Mouse (Mus musculus): ENCODE measurements around the gene Vps52. TPM values are rescaled to one million over a fixed set of nuclear protein-coding genes. Genes with fewer than 3 reads are reported as not detected.

Vps52 gene
- total and polyA plus RNA-seq, 3 experiments: 34.3 to 73.6 (median 39.9) TPM

- H3K27ac ChIP-seq (ENCODE audit: insufficient read depth, low read depth): no peak overlapping the region
- no peak overlapping the region for H3K9ac ChIP-seq (ENCODE audit: insufficient read depth, low read depth)
- in situ Hi-C loops (cut with MboI; ENCODE audit: low pct_ligation_motif_present, low pct_unique_long_range_greater_than_20kb, low sequenced_read_pairs): loop anchor here (5.0 kb wide), 1 partner anchor 1259 kb away; the partner anchor contains the start of gene H2-D1
- peaks cover 12% of the 10 kb centered on the region for H3K79me2 ChIP-seq (replicated peaks; ENCODE audit: control insufficient read depth, extremely low read depth, insufficient read depth, poor library complexity, severe bottlenecking)
- peaks cover 4 to 7% of the 10 kb centered on the region in 2 experiments; a peak in 1 of 4 replicates for H3K4me1 ChIP-seq (ENCODE audit: control insufficient read depth in 1 of 2, insufficient read depth in 2 of 2)
- H3K36me3 ChIP-seq (replicated peaks in 1 of 2; ENCODE audit: control insufficient read depth in 1 of 2, insufficient read depth in 1 of 2, low read length in 1 of 2): peaks cover 5% of the 10 kb centered on the region in 2 experiments
- H3K4me2 ChIP-seq (ENCODE audit: insufficient read depth, low read depth, poor library complexity, severe bottlenecking): no peak overlapping the region
- H3K9me3 ChIP-seq (replicated peaks; ENCODE audit: low read length): peaks cover 5% of the 10 kb centered on the region
- TF ChIP-seq EP300 (IDR thresholded peaks at IDR 0.05; ENCODE audit: low read length) (no peak), USF1 (IDR thresholded peaks at IDR 0.05; ENCODE audit: low read depth, low read length) (no peak), SMC3 (IDR thresholded peaks at IDR 0.05; ENCODE audit: low read depth, low read length) (peak; percentile 11; the same call in 1 of the 2 replicates), CHD2 (IDR thresholded peaks at IDR 0.05; ENCODE audit: low read length) (no peak), KAT2A (IDR thresholded peaks at IDR 0.05; ENCODE audit: insufficient replicate concordance, low read length) (no peak), TBP (conservative IDR thresholded peaks at IDR 0.05; ENCODE audit: low read depth, low read length) (no peak), RAD21 (IDR thresholded peaks at IDR 0.05; ENCODE audit: low read depth, low read length) (peak; percentile 21), MEF2A (IDR thresholded peaks at IDR 0.05; ENCODE audit: borderline replicate concordance, low read depth, low read length) (no peak), ZMIZ1 (IDR thresholded peaks at IDR 0.05; ENCODE audit: low read depth, low read length) (no peak), NRF1 (IDR thresholded peaks at IDR 0.05; ENCODE audit: low read depth, low read length) (no peak), ELF1 (IDR thresholded peaks at IDR 0.05; ENCODE audit: low read depth, low read length) (no peak), RCOR1 (conservative IDR thresholded peaks at IDR 0.05; ENCODE audit: low read depth, low read length) (no peak), JUN (IDR thresholded peaks at IDR 0.05; ENCODE audit: insufficient read depth, low read depth, low read length) (no peak), HCFC1 (IDR thresholded peaks at IDR 0.05; ENCODE audit: low read depth, low read length) (no peak), CTCF (conservative IDR thresholded peaks at IDR 0.05 in 1 of 2, IDR thresholded peaks at IDR 0.05 in 1 of 2; ENCODE audit: low read depth in 2 of 2, low read length in 2 of 2) (peak; percentile 50 to 51; a peak in 3 of 4 replicates), ZC3H11A (IDR thresholded peaks at IDR 0.05; ENCODE audit: low read depth, low read length) (no peak)
- no peak overlapping the region for H3K4me3 ChIP-seq (replicated peaks in 1 of 3; ENCODE audit: low read depth in 2 of 3, low read length in 2 of 3, poor library complexity in 1 of 3)
- no peaks in the 10 kb centered on the region for H3K27me3 ChIP-seq (replicated peaks)
- no peak for DNase-seq (ENCODE audit: extremely low read depth)
- dilution Hi-C loops (cut with MboI; ENCODE audit: extremely low pct_ligation_motif_present, extremely low pct_unique_long_range_greater_than_20kb, low sequenced_read_pairs): no loop called here
Observed at GRCm38 (mm10) chr17:34003426-34003825, 47.8 kb downstream of the Vps52 start.

GRCm38 (mm10) chr17:34006570-34006969, 51.0 kb downstream of the Vps52 start:
- no peak overlapping the region for H3K9ac ChIP-seq (ENCODE audit: insufficient read depth, low read depth)
- H3K4me2 ChIP-seq (ENCODE audit: insufficient read depth, low read depth, poor library complexity, severe bottlenecking): no peak overlapping the region
- dilution Hi-C loops (cut with MboI; ENCODE audit: extremely low pct_ligation_motif_present, extremely low pct_unique_long_range_greater_than_20kb, low sequenced_read_pairs) (no loop called here), in situ Hi-C loops (cut with MboI; ENCODE audit: low pct_ligation_motif_present, low pct_unique_long_range_greater_than_20kb, low sequenced_read_pairs) (loop anchor here (5.0 kb wide), 1 partner anchor 1286 kb away; no protein-coding TSS in a partner anchor)
- H3K9me3 ChIP-seq (replicated peaks; ENCODE audit: low read length): peaks cover 5% of the 10 kb centered on the region
- no peak overlapping the region for H3K27ac ChIP-seq (ENCODE audit: insufficient read depth, low read depth)
- no peak overlapping the region for H3K4me3 ChIP-seq (replicated peaks in 1 of 3; ENCODE audit: low read depth in 2 of 3, low read length in 2 of 3, poor library complexity in 1 of 3)
- H3K79me2 ChIP-seq (replicated peaks; ENCODE audit: control insufficient read depth, extremely low read depth, insufficient read depth, poor library complexity, severe bottlenecking): no peaks in the 10 kb centered on the region
- peaks cover 0 to 4% of the 10 kb centered on the region in 2 experiments; a peak in 1 of 4 replicates for H3K4me1 ChIP-seq (ENCODE audit: control insufficient read depth in 1 of 2, insufficient read depth in 2 of 2)
- no peaks in the 10 kb centered on the region for H3K36me3 ChIP-seq (replicated peaks in 1 of 2; ENCODE audit: control insufficient read depth in 1 of 2, insufficient read depth in 1 of 2, low read length in 1 of 2)
- no peak for DNase-seq (ENCODE audit: extremely low read depth)
- TF ChIP-seq MYC (IDR thresholded peaks at IDR 0.05; ENCODE audit: low read depth, low read length): no peak
- no peak for TF ChIP-seq PAX5 (IDR thresholded peaks at IDR 0.05; ENCODE audit: low read length)
- no peak for TF ChIP-seq USF2 (conservative IDR thresholded peaks at IDR 0.05; ENCODE audit: low read depth, low read length)
- no peak for TF ChIP-seq RAD21 (IDR thresholded peaks at IDR 0.05; ENCODE audit: low read depth, low read length)
- no peak for TF ChIP-seq KAT2A (IDR thresholded peaks at IDR 0.05; ENCODE audit: insufficient replicate concordance, low read length)
- no peak for TF ChIP-seq MEF2A (IDR thresholded peaks at IDR 0.05; ENCODE audit: borderline replicate concordance, low read depth, low read length)
- TF ChIP-seq ZNF384 (IDR thresholded peaks at IDR 0.05; ENCODE audit: low read depth, low read length): no peak
- TF ChIP-seq E2F4 (IDR thresholded peaks at IDR 0.05; ENCODE audit: insufficient replicate concordance, low read depth, low read length): no peak
- H3K27me3 ChIP-seq (replicated peaks): no peaks in the 10 kb centered on the region

Measured in CH12.LX (cell line).